Mouse (Mus musculus): Measurements from ENCODE around the gene Tnik.

Gene Tnik

DNA sequence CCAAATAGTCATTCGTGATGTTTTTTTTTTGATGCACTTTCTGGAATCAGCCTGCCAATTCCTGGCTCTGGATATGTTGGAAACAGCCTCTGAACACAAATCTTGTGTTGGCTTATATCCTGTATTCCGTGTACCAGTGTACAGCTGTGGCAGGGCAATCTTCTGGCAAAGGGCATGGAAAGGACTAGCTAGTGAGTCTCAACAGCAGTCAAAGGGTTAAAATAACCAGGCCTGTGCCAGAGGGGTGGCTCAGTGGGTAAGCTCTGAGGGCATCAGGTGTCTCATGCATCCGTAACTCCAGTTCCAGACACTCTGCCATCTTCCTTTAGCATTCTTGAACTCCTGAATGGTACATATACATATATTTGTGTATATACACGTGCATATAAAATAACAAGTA is 83.5 kb downstream of the Tnik start:
- no peak for DNase-seq (ENCODE audit: low spot score)

GRCm38 (mm10) chr3:28348746-28349145 is 85.7 kb downstream of the Tnik start:
- no peak for DNase-seq (ENCODE audit: low spot score)

DNA sequence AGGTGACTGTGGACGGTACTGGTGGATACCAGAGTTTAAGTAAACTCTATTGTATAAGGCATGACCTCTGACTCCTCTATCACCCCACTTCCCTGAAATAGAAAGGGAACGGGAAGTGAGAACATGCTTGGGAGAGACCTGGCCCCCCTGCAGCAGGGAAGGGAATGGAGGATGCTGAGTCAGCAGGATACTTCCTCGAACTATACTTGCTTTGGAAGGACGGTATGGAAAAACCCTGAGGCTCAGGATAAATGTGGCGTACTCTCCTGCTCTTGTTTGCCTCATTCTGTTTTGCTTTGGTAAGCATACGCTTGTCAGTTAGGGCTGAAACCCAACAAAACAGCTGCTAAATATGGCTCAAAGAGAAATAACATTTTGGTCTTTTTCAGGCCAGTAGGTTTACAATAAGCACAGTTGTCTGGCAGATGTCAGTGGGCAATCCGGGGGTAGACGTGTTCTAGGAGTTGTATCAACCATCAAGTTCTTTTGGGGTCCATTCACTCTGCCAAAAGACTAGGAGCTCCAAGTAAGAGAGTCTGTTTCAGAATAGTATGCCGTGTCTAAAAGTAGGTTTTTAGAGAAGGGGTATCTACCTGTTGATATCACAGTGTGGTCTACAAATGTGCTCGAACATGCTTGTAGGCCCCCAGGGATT is 87.3 kb downstream of the Tnik start:
- DNase-seq (ENCODE audit: low spot score) = no peak

DNA sequence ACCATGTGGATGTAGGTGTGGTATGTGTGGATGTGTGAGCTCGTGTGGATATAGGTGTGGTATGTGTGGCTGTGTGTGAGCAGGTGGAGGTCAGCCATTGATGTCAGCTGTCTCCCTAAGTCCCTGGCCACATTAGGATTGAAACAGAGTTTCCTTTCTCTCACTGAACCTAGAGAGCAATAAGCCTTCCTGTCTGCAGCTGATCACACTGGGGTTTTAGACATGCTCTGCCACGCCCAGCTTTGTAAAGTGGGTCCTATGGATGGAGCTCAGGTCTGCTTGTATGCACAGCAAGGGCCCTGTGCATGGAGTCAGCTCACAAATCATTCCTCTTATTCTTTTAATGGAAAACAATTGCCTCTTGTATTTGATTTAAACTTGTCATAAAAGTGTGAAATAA is 95.4 kb downstream of the Tnik start:
- DNase-seq (ENCODE audit: low spot score) = no peak

GRCm38 (mm10) chr3:28359138-28359537 is 96.1 kb downstream of the Tnik start:
- peak; percentile 54 for DNase-seq (ENCODE audit: low spot score)

DNA sequence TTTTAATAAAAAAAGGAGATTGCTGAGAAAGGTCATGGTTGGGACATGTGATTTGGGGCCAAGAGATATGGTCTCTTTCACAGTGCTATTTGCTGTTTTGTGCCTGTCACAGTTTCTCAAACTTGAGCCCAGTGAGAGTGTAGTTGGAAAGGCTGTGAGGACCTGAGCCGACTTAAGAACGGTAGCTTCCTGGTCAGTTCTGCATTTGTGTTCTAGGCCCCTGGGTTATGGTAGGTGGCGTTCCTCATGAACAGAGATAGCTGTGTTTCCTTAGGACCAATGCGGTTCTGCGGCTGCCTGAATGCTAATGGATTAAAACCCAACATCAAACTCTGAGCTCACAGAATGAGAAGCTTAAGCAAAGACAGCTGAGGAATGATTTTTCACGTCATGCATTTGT is 98.0 kb downstream of the Tnik start:
- no peak for DNase-seq (ENCODE audit: low spot score)

- no peak for DNase-seq (ENCODE audit: low spot score)
Measured at GRCm38 (mm10) chr3:28363441-28364125, 100.6 kb downstream of the Tnik start.

DNA sequence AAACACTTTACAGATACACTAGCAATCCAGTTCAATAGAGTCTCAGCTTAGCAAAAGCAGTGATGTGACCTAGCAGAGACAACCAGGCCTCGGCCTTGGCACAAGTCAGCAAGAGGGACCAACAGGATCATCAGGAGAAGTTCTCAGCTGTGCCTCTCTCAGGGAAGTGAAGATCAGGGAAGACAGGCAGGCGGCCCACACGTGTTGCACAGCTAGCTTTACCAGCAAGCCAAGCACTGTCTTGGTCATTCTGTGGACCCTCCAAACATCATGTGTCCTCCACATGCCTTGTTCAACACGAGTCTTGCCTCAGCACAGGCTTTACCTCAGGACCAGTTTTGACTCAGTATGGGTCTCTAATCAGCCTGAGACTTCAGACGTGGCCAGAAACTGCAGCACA is 105.7 kb downstream of the Tnik start:
- no peak for DNase-seq (ENCODE audit: low spot score)

DNA sequence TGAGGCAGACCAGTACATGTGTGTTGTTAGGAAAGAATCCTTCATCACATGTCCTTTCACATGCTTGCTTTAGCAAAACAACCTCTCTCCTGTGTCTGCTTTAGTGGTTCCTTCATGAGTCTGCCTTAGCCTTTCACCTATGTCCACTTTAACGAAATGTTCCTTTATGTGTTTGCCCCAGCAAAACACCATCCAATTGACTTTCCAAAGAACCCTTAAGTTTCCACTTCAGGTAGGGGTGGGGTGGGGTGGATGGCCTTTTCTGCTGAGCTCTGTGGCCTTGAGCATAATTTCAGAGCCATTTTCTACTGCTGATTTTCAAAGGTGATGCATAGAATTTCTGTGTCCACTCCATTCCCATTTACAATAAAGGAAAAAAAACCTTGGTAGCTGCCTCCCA is 106.3 kb downstream of the Tnik start:
- DNase-seq (ENCODE audit: low spot score) = no peak

GRCm38 (mm10) chr3:28369698-28370097 is 106.7 kb downstream of the Tnik start:
- DNase-seq (ENCODE audit: low spot score) = no peak

GRCm38 (mm10) chr3:28371583-28371982 is 108.6 kb downstream of the Tnik start:
- no peak for DNase-seq (ENCODE audit: low spot score)

DNA sequence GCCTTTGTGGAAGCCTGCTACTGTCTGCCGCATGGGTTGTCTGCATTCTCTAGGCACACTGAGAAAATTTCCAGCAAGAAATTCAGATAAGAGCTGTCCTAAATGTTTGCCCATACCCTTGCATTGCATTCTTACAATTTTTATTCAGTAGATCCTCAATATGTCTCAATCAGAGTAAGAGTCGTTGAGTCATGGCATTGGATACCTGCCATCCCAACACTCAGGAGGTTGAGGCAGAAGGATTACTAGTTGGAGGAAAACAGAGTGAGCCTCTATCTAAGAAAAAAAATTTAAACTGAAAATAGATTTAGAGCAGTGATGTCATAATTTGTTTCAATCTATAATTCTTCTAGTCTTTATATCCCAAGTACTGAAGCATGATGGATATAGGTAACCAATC is 109.4 kb downstream of the Tnik start:
- no peak for DNase-seq (ENCODE audit: low spot score)

- DNase-seq (ENCODE audit: low spot score) = no peak
Measured at GRCm38 (mm10) chr3:28374738-28375510, 111.9 kb downstream of the Tnik start.

DNA sequence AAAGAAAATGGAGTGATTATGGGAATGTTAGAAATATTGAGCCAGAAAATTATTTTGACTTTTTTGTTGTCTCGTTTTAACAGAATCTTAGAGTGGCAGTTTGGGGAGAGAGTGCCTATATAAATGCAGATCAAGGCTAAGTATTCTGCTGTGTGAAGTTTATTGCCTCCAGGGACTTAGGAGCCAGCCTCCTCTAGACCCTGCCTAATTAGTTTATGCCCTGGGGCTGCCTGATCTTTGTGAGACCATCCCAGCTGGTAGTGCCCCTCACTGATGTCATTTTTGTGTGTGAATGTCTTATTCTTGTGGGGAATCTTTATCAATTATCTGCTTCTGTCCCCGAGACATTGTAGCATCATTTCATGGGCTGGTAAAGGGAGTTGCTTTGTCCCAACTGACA is 117.2 kb downstream of the Tnik start:
- DNase-seq (ENCODE audit: low spot score) = no peak

DNA sequence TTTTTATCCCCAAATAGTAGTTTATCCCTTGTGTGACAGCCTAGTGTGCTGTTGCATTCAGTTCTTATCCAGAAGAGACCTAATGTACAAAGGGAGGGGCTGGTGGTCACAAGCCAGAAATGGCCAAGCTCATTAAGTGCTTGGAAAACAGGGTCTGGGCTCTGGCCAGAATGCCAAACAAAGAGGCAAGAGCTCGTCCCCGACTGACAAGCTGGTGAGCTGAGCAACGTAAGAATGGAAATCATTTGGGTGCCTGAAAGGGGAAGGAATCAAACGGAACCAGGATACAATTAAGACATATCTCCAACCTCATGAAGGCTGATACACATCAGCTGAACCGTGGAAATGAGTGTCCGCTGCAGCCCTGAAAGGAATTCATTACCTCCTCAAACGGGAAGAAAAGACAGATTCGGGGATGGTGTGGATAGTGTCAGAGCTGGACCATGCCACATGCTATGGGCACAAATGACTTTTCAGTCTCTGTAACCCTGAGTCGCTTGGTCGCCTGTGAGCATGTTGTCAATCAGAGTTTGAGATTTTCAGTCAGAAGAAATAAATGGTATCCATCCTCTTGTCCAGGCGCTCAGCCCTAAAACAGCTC is 120.6 kb downstream of the Tnik start:
- DNase-seq (ENCODE audit: low spot score) = no peak

GRCm38 (mm10) chr3:28385199-28385975 is 122.4 kb downstream of the Tnik start:
- no peak for DNase-seq (ENCODE audit: low spot score)

- no peak for DNase-seq (ENCODE audit: low spot score)
Measured at GRCm38 (mm10) chr3:28388540-28388939, 125.5 kb downstream of the Tnik start.

DNA sequence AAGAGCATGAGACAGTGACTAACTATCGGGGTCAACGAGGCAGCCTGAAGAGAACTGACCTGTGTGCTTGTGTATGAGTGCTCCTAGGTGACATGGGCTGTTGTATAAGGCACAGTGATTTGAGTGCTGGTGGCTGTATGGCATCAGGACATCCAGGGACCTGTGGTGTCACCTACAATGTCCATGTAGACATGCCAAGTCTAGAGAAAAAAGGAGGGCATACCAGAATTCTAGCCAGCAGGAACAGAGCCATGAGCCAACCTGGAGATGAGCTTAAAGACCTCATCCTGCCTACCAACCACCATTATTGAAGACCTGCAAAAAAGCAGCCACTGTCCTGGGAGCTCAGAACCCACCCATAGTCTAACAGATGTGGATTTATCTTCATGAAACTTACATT is 127.2 kb downstream of the Tnik start:
- no peak for DNase-seq (ENCODE audit: low spot score)

GRCm38 (mm10) chr3:28392542-28392941 is 129.5 kb downstream of the Tnik start:
- DNase-seq (ENCODE audit: low spot score) = no peak

DNA sequence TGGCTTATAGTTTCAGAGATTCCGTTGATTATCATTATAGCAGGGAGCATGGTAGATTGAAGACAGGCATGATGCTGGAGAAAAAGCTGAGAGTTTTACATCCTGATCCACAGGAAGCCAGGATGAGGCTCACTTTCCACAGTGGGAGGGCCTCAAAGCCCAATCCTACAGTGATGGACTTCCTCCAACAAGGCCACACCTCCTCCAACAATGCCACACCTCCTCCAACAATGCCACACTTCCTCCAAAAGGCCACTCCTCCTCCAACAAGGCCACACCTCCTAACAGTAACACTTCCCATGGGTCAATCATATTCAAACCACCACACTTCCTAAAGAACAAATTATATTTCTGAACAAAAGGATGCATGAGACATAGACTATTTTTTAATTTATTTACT is 135.8 kb downstream of the Tnik start:
- no peak for DNase-seq (ENCODE audit: low spot score)

DNA sequence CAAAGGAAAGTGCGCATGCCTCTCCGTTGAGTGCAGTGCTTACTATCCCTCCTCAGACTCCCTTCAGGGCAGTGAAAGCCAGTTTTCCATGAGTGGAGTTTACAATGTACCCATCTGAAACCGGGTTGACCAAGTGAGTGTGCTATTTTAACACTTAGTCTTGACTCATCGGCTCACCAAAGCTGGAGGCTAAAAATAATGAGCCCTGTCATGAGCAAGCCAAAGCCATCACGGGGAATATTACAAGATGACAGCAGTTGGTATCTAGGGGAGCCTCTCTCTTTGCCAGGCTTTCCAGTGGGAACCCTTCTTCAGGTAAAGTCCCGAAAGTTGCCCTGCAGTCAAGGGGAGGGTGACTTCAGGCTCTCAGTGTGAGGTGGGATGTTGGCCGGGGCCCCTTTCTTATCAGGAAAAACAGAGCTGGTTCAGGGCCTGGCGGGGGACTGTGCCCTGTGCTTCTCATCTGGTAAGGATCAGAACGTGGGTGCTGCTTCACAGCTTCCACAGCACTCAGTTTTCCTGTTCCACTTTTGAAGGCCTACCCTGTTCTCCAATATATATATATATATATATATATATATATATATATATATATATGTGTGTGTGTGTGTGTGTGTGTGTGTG is 136.7 kb downstream of the Tnik start:
- no peak for DNase-seq (ENCODE audit: low spot score)

DNA sequence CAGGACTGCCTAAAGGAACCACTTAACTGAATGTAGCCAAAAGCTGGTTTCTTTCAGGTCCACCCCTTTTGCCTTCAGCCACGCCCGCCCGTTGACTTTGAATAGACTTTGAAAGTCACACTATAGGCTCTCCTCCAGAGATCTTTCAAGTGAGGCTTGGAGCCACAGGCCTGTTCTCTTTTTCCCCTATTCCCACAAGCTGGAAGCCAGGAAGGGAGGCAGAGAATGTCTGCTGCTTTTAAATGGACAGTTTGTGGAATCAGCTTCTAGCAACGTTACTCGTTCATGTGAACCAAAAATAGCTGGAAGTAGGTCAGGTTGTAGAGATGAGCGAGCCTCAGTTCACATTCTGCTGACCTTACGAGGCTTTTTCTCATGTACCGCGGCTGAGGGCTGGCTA is 138.3 kb downstream of the Tnik start:
- peak; percentile 12 for DNase-seq (ENCODE audit: low spot score)

Measured in urinary bladder, postnatal 14 days (tissue).